Mouse (Mus musculus) liver, postnatal 0 days (tissue): Measurements from ENCODE around the gene Rbfox3. TPM values are rescaled to one million over a fixed set of nuclear protein-coding genes. Genes with fewer than 3 reads are reported as not detected.

Source experiments
- ATAC-seq: fragments of 200-750 bp; cut with Nextera tagmentation; 2 replicates; pipeline ENCODE4 v1.8.0; 2017; ENCODE audit warnings: mild to moderate bottlenecking, moderate library complexity
- DNase-seq: peaks from one replicate; pipeline ENCODE4 v3.0.0-alpha.2; 2016
- H3K27ac ChIP-seq: fragments of 300-500 bp; sonication (generic); 2 replicates; pipeline ENCODE4 v1.5.1; 2014; ENCODE audit warnings: antibody characterized with exemption, moderate library complexity, mild to moderate bottlenecking, low read depth
- H3K27me3 ChIP-seq: fragments of 300-500 bp; sonication (generic); 2 replicates; pipeline ENCODE4 v1.6.1; 2014; ENCODE audit warnings: low read length, control low read depth, mixed read lengths; ENCODE audit not compliant: insufficient read depth
- H3K36me3 ChIP-seq: fragments of 300-500 bp; sonication (generic); replicated peaks from 2 replicates; pipeline ENCODE4 v1.6.1; 2014; ENCODE audit warnings: mild to moderate bottlenecking, control low read depth, low read length, moderate library complexity, mixed read lengths; ENCODE audit not compliant: insufficient read depth
- H3K4me1 ChIP-seq: fragments of 300-500 bp; sonication (generic); 2 replicates; pipeline ENCODE4 v1.6.1; 2014; ENCODE audit warnings: antibody characterized with exemption, mild to moderate bottlenecking, control low read depth; ENCODE audit not compliant: insufficient read depth
- H3K4me2 ChIP-seq: fragments of 300-500 bp; sonication (generic); 2 replicates; pipeline ENCODE4 v1.6.1; 2014; ENCODE audit warnings: low read depth, mild to moderate bottlenecking, low read length, moderate library complexity, mixed read lengths
- H3K4me3 ChIP-seq: fragments of 300-500 bp; sonication (generic); 2 replicates; pipeline ENCODE4 v1.5.1; 2014; ENCODE audit warnings: low read depth, low read length
- H3K9ac ChIP-seq: fragments of 300-500 bp; sonication (generic); replicated peaks from 2 replicates; pipeline ENCODE4 v1.6.1; 2014; ENCODE audit warnings: mild to moderate bottlenecking, moderate library complexity
- H3K9me3 ChIP-seq: fragments of 300-500 bp; sonication (generic); 2 replicates; pipeline ENCODE4 v1.6.1; 2016; ENCODE audit warnings: mild to moderate bottlenecking, control low read depth, low read length, mixed read lengths
- CTCF ChIP-seq: sonication (generic); IDR thresholded peaks from 2 replicates; pipeline ENCODE4 v1.5.1; 2016; ENCODE audit warnings: antibody characterized with exemption, low read depth
- EP300 ChIP-seq: IDR thresholded peaks from 2 replicates; pipeline ENCODE4 v1.6.1; 2016; ENCODE audit warnings: antibody characterized with exemption, low read depth, mild to moderate bottlenecking
- WGBS: fragments of 180-500 bp; shearing (Covaris S2); extraction: QIAGEN DNeasy Blood & Tissue Kit; methylation state at CpG from one replicate; pipeline ENCODE4 v1.1.7; 2014; ENCODE audit not compliant: insufficient replicate concordance; 5-methylcytosine and 5-hydroxymethylcytosine counted together
- polyA plus RNA-seq: library from polyadenylated mRNA; unstranded; fragments of >200 nt; fragmentation: Nextera tagmentation; extraction: Ambion mirVana; gene quantifications from 2 replicates; pipeline ENCODE4 v1.2.1, GENCODE M21; 2015

Rbfox3 gene
- polyA plus RNA-seq, 1 experiment from 2014 or later: 0.73 TPM

GRCm38 (mm10) chr11:118488907-118489270 lies 422.5 kb downstream of the Rbfox3 start:
- 85% methylated on average over 12 of the region's 12 CpGs for WGBS
- no peak for DNase-seq
- no peaks in the 10 kb centered on the region for H3K4me1 ChIP-seq
- H3K27me3 ChIP-seq: no peaks in the 10 kb centered on the region
- H3K9me3 ChIP-seq: no peaks in the 10 kb centered on the region
- TF ChIP-seq EP300 (no peak), CTCF (no peak)
- H3K4me3 ChIP-seq: no peak overlapping the region
- ATAC-seq: no peak
- H3K9ac ChIP-seq: no peak overlapping the region
- no peak overlapping the region for H3K27ac ChIP-seq
- peaks cover 6% of the 10 kb centered on the region for H3K36me3 ChIP-seq
- H3K4me2 ChIP-seq: no peak overlapping the region

- 79% methylated on average over 8 of the region's 8 CpGs for WGBS
- H3K9ac ChIP-seq: no peak overlapping the region
- no peaks in the 10 kb centered on the region for H3K9me3 ChIP-seq
- H3K4me3 ChIP-seq: no peak overlapping the region
- no peaks in the 10 kb centered on the region for H3K27me3 ChIP-seq
- DNase-seq: no peak
- ATAC-seq: no peak
- peak; percentile 26; the same call in 1 of the 2 replicates for TF ChIP-seq CTCF
- TF ChIP-seq EP300: no peak
- no peak overlapping the region for H3K4me2 ChIP-seq
- H3K4me1 ChIP-seq: no peaks in the 10 kb centered on the region
- no peak overlapping the region for H3K27ac ChIP-seq
- H3K36me3 ChIP-seq: peaks cover 6% of the 10 kb centered on the region
Observed at GRCm38 (mm10) chr11:118488191-118488906, 423.0 kb downstream of the Rbfox3 start.

GRCm38 (mm10) chr11:118486881-118487772 lies 424.3 kb downstream of the Rbfox3 start:
- Histone ChIP-seq H3K27ac (no peak overlapping the region), H3K4me2 (no peak overlapping the region), H3K4me1 (no peaks in the 10 kb centered on the region), H3K36me3 (peaks cover 16% of the 10 kb centered on the region), H3K27me3 (no peaks in the 10 kb centered on the region), H3K9ac (no peak overlapping the region), H3K9me3 (no peaks in the 10 kb centered on the region), H3K4me3 (no peak overlapping the region)
- DNase-seq (no peak), ATAC-seq (no peak)
- TF ChIP-seq CTCF (no peak), EP300 (no peak)
- WGBS: 76% methylated on average over 29 of the region's 29 CpGs

GRCm38 (mm10) chr11:118486281-118486680 lies 425.1 kb downstream of the Rbfox3 start:
- Histone ChIP-seq H3K27me3 (no peaks in the 10 kb centered on the region), H3K4me3 (no peak overlapping the region), H3K36me3 (peaks cover 16% of the 10 kb centered on the region), H3K4me2 (no peak overlapping the region), H3K4me1 (no peaks in the 10 kb centered on the region), H3K9me3 (no peaks in the 10 kb centered on the region), H3K9ac (no peak overlapping the region), H3K27ac (no peak overlapping the region)
- 86% methylated on average over 6 of the region's 6 CpGs for WGBS
- TF ChIP-seq CTCF: no peak
- TF ChIP-seq EP300: no peak
- no peak for DNase-seq
- ATAC-seq: no peak

- H3K9me3 ChIP-seq: no peaks in the 10 kb centered on the region
- H3K9ac ChIP-seq: no peak overlapping the region
- no peak overlapping the region for H3K4me3 ChIP-seq
- peaks cover 18% of the 10 kb centered on the region for H3K36me3 ChIP-seq
- H3K27ac ChIP-seq: no peak overlapping the region
- no peaks in the 10 kb centered on the region for H3K4me1 ChIP-seq
- no peak for TF ChIP-seq CTCF
- TF ChIP-seq EP300: no peak
- no peak for ATAC-seq
- H3K27me3 ChIP-seq: no peaks in the 10 kb centered on the region
- no peak overlapping the region for H3K4me2 ChIP-seq
- WGBS: 88% methylated on average over 3 of the region's 3 CpGs
- DNase-seq: no peak
Observed at GRCm38 (mm10) chr11:118485780-118486179, 425.6 kb downstream of the Rbfox3 start.

GRCm38 (mm10) chr11:118485338-118485737 lies 426.1 kb downstream of the Rbfox3 start:
- no peaks in the 10 kb centered on the region for H3K9me3 ChIP-seq
- H3K27ac ChIP-seq: no peak overlapping the region
- DNase-seq (no peak), ATAC-seq (no peak)
- H3K4me1 ChIP-seq: no peaks in the 10 kb centered on the region
- no peak overlapping the region for H3K4me2 ChIP-seq
- H3K36me3 ChIP-seq: peaks cover 18% of the 10 kb centered on the region
- no peaks in the 10 kb centered on the region for H3K27me3 ChIP-seq
- 80% methylated on average over 11 of the region's 11 CpGs for WGBS
- no peak overlapping the region for H3K9ac ChIP-seq
- TF ChIP-seq CTCF: no peak
- TF ChIP-seq EP300: no peak
- no peak overlapping the region for H3K4me3 ChIP-seq
